Mouse (Mus musculus): ENCODE measurements around the gene Arid2.
"Not testable (repeated sequence)": the region's sequence is repeated elsewhere in the genome, so short reads cannot be mapped to it uniquely, and the experiment has no call there.

The Arid2 gene

DNA sequence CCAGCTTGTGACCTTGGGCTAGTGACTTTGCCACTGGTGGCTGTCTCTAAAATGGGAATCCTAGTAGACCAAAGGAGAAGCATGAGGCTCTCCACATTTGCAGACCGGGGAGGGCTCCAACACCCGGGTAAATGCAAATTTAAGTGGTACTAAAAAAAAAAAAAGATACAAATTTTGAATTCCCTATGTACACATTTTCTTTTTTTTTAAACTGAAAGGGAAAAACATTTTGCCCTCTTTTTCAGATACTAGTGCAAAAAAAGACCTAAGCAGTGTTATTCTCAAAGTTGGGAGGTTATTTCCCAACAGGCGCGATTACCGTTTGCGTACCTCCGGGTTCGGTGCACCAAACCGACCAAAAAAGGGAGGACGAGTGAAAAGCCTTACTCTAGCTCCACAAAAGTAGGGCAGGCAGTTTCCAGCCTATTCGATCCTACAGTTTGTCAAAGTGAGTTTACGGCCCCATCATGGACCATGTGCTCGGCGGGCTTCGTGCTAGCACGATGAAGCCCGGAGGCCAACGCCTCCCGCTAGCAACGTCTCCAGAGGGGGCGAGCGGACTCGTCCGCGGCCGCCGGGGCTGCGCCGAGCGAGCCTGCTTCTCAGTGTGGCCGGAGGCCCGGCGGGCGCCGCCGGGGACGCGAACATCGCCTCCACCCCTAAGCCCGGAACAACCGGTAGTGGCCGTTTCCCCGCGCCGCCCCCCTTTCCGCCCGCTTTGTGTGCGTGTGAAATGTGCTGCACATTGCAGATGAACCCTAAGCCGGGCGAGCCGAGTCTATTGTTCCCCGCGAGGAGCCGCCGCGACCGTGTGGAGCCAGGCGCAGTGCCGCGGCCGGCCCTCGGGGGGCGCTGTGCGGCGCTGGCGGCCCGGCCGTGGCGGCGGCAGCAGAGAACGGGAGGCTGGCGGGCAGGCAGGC, 1.0 kb upstream of the Arid2 start:
- in situ Hi-C loops (cut with MboI, MseI) = loop anchor here (5.0 kb wide), 1 partner anchor 494 kb away; the partner anchor contains the start of gene Ano6

GRCm38 (mm10) chr15:96286935-96287292, 404 bp upstream of the Arid2 start:
- in situ Hi-C loops (cut with MboI, MseI) = loop anchor here (5.0 kb wide), 1 partner anchor 495 kb away; the partner anchor contains the start of gene Ano6

DNA sequence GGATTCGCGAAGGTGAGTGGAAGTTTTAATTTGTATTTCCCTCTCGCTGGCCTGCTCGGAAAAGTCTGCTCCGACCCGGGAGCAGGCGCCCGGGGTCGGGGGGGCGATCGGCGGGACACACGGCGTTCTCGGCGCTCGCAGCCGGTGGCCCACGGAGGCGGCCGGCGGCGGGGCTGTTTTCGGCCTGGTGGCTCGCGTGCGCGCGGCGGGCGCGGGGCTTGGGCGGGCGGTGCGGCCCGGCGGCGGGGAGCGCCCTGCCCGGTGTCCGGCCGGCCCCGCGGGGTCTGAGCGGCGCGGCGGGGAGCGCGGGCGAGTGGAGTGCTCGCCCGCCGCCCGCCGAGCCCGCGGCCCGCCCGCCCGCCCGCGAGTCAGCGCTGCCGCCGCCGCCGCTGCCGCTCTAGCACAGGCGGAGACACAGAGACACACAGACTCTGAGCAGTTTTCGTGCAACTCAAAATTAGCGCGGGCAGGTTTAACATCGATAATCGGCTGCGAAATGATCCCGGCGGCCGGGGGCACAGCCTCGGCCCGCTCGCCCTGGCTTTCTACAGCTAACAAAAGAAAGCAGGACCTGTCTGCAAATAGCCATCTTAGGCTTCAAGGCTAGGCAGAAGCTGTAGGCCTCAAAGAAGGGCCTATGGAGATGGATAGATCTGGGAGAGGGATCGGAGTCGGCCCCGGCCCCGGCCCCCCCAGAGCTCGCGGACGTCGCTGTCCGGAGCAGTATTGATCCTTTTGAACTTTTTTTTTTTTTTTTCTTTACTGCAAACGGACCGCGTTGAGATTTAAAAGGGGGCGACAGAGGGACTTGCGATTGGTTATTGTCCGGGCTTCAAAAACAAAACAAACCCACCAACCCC, 888 bp downstream of the Arid2 start:
- in situ Hi-C loops (cut with MboI, MseI) = loop anchor here (5.0 kb wide), 1 partner anchor 496 kb away; the partner anchor contains the start of gene Ano6

- in situ Hi-C loops (cut with MboI, MseI) = loop anchor here (5.0 kb wide), 1 partner anchor 497 kb away; the partner anchor contains the start of gene Ano6
Observed at GRCm38 (mm10) chr15:96288836-96289390, 1.6 kb downstream of the Arid2 start.

DNA sequence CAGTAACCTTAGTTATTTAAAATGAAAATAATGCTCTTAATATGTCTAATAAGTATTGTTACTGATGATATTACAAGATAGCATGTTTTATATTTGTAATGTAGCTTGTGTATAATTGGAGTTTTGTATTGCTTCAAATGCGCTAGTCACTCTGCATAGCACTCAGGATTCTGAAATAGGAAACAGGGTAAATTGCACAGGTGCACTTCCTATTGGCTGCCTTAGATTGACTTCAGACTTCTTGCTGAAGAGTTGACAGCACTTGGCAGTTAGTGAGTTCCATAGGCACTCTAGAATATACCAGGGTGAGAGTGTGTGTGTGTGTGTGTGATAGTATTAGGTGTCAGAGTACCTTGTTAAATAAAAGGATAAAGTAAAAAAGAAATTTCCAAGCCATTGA, 2.7 kb downstream of the Arid2 start:
- in situ Hi-C loops (cut with MboI, MseI) = no loop called here

- in situ Hi-C loops (cut with MboI, MseI) = no loop called here
Observed at GRCm38 (mm10) chr15:96293444-96293843, 6.1 kb downstream of the Arid2 start.

DNA sequence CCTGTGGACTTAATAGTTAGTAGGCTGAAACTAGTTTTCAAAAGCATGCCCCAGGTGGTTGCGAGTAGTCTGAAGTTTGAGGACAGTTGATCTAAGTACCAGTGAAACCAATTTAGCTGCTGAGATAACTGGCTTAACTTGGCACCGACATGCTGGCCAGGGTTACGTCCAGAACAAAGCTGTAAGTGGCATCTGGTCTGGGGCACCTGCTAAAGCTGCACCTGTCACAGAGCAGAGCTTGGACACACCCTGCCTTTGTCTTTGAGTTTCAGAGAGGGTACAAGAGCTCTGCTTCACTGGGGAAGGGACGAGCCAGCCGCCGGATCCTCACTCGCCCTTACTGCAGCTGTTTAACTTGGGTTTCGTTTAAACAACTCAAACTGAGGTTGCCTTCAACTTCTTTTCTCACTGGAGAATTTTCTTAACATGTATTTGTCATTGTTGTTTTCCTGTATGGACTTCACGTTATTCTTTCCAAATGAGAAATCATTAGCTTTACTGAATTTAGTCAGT, 9.8 kb downstream of the Arid2 start:
- in situ Hi-C loops (cut with MboI, MseI) = no loop called here

DNA sequence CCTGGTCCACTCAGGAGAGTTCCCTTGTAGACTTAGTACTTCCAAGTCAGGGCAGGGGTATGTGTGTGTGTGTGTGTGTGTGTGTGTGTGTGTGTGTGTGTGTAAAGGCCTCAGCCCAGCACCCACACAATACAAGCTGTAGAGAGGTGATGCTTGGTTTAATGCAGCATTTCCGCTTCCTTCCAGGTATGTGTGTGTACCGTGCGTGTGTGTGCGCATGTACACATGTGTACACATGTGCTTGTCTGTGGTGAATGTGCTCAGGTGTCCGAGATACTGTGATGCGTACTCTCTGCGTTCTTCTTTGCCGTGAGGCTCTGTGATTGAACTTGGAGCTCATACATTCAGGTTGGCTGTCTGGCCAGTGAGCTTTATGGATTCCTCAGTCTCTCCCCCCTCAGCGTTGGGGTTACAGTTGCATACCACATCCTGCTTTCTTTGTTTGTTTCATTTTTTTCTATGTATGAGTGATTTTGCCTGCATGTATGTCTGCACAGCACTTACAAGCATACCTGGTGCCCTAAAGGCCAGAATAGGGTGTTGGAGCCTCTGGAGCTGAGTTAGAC, 10.4 kb downstream of the Arid2 start:
- in situ Hi-C loops (cut with MboI, MseI) = no loop called here

DNA sequence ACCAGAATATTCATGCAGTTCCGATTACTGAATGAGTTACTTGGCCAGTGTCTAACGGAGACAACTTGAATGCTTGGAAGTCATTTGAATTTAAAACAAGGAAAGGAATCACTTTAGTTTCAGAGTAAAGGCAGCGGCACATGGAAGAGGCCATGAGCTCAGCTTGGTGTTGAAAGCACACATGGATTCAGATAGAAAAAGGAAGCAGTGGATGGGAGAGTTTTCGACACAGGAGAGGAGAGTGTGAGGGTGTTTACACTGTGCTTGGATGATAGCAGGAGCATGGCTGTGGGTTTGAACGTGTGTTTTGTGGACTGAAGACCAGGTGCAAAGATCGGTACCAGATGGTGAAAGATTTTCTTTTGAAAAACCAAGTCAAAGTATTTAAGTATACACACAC, 22.0 kb downstream of the Arid2 start:
- in situ Hi-C loops (cut with MboI, MseI) = no loop called here

- in situ Hi-C loops (cut with MboI, MseI) = no loop called here
Observed at GRCm38 (mm10) chr15:96312902-96313301, 25.6 kb downstream of the Arid2 start.

DNA sequence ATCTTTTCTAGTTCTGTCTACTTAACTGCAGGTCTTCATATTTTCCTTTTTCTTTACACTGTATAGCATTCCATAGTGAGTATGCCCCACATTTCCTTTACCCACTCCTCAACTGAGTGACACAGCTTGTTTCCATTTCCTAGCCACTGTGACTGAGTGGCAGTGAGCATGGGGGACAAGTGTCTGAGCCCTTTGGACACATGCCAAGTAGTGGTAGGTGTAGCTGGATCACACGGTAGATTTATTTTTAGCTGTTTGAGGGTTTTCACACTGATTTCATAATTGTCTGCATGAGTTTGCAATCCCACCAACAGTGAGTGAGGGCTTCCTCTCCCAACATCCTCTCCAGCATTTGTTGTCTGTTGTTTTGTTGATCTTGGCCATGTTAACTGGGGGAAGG, 28.3 kb downstream of the Arid2 start:
- in situ Hi-C loops (cut with MboI, MseI) = no loop called here

DNA sequence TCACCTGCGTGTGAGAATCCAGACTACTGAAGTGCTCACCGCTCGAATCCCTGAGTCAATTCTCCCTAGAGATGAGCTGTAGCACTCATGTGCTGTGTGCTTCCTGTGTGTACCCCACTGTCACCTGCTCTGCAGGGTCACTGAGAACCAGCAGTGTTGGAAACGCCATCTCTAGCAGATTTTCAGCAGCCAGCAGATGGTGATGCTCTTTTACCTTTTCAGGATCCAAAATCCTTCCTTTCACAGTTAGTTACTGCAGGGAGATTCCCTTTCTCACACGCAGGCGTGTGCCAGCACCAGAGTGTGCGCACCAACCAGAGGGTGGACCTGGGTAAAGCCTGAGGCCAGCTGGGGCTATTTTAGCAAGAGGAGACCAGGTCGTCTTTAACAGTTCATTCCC, 32.0 kb downstream of the Arid2 start:
- in situ Hi-C loops (cut with MboI, MseI) = no loop called here

GRCm38 (mm10) chr15:96325726-96326328, 38.5 kb downstream of the Arid2 start:
- in situ Hi-C loops (cut with MboI, MseI) = no loop called here

DNA sequence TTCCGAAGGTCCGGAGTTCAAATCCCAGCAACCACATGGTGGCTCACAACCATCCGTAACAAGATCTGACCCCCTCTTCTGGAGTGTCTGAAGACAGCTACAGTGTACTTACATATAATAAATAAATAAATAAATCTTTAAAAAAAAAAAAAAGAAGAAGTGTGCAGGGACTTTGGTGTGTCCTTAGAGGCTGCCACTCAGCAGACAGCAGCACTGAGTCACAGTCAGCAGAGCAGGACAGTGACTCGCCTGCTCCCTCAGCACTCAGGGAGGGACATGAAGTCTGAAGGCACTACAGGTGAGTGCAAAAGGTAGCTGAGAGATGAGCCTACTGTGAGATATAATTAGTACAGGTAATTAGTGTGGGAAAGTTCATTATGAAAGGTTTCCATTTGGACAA, 41.4 kb downstream of the Arid2 start:
- in situ Hi-C loops (cut with MboI, MseI) = not testable (repeated sequence)

- in situ Hi-C loops (cut with MboI, MseI) = no loop called here
Observed at GRCm38 (mm10) chr15:96330536-96330935, 43.2 kb downstream of the Arid2 start.

GRCm38 (mm10) chr15:96332468-96333213, 45.3 kb downstream of the Arid2 start:
- in situ Hi-C loops (cut with MboI, MseI) = no loop called here

DNA sequence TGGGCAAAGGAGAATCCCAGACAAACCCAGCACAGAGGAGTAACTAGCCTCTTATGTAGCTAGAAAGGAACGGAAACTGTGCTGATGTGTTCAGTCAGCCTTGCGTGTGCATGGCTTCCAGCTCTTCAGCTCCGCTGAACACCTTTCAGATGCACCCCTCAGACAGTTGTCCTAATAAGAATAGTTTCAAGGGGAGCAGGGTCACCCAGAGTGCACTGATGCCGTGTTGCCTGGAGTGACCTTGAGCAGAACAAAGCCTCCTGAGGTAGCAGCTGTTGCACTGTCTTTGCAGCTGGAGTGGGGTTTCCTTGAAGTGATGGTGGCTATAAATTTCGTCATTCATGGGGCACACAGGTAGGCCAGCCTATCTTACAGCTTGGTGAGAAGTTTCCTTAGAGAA, 46.0 kb downstream of the Arid2 start:
- in situ Hi-C loops (cut with MboI, MseI) = no loop called here

GRCm38 (mm10) chr15:96340924-96341323, 53.6 kb downstream of the Arid2 start:
- in situ Hi-C loops (cut with MboI, MseI) = no loop called here

DNA sequence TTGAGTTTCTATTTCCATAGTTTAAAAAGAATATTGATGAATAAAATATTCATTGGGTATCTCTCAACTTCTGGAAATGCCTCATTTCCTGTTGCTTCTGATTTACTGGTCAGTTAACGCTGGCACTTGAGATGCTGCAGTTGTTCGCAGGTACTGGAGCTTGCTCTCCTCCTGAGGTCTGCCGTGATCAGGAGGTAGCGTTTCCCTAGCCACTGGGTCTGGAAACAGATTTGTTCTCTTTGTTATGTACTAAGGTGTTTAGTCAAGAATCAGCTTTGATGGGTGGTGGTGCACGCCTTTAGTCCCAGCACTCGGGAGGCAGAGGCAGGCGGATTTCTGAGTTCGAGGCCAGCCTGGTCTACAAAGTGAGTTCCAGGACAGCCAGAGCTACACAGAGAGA, 54.8 kb downstream of the Arid2 start:
- in situ Hi-C loops (cut with MboI, MseI) = no loop called here

DNA sequence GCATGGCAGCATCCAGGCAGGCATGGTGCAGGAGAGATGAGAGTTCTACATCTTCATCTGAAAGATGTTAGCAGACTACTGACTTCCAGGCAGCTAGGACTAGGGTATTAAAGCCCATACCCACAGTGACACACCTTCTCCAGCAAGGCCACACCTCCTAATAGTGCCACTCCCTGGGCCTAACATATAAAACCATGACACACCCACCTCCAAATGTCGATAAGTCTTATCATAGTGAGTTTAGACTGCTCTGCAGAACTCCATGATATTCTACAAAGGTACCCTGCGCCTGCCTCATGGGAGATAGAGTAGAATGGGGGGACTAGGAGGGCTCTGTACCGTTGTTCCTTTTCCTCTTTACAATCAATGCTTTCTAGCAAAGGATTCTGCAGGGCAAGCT, 55.6 kb downstream of the Arid2 start:
- in situ Hi-C loops (cut with MboI, MseI) = no loop called here
